Mouse (Mus musculus): ENCODE measurements around the gene Rab20. TPM values are rescaled to one million over a fixed set of nuclear protein-coding genes. Genes with fewer than 3 reads are reported as not detected.

The Rab20 gene
- polyA plus RNA-seq, 1 experiment: not detected

DNA sequence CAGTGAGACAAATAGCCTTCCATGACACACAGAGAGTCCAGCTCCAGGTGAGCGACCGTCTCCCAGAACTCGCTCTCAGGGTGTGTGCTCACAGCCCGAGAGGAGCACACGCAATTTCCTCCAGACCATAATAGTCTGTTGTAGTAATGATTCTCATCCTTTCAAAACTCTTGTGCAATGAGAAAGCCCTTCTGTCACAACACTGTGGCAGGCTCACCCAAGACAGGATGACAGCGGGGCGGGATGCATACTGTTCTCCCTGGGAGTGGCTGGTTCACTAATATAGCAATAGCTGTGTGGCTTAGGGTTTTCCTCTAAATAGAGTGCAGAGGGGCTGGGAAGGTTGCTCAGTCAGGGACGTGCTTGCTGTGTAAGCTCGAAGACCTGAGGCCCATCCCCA is 74.7 kb downstream of the Rab20 start:
- no peak for TF ChIP-seq GATA1 (IDR thresholded peaks at IDR 0.05; ENCODE audit: low read length)

Other genes starting within 250 kb of the Rab20 start
- gene Col4a2, start 165.9 kb downstream of the Rab20 start, polyA plus RNA-seq (2012): not detected in 2 replicates
- not detected in 2 replicates for gene Col4a1, start 165.9 kb downstream of the Rab20 start, polyA plus RNA-seq (2012)
- 44.8 and 46.7 TPM in 2 replicates for gene Naxd, start 18.8 kb upstream of the Rab20 start, polyA plus RNA-seq (2012)
- gene Cars2, start 72.1 kb upstream of the Rab20 start, polyA plus RNA-seq (2012): 45.2 and 57.4 TPM in 2 replicates
- 51.5 and 65.4 TPM in 2 replicates for gene Ing1, start 76.9 kb upstream of the Rab20 start, polyA plus RNA-seq (2012)
- gene Ankrd10, start 157.0 kb upstream of the Rab20 start, polyA plus RNA-seq (2012): 78.1 and 80.2 TPM in 2 replicates
- gene 1700016D06Rik, start 222.4 kb upstream of the Rab20 start, polyA plus RNA-seq (2012): not detected in 2 replicates
- gene Arhgef7, start 249.0 kb upstream of the Rab20 start, polyA plus RNA-seq (2012): 16.0 and 21.9 TPM in 2 replicates

Measured in G1E-ER4 (cell line).